Mouse (Mus musculus): ENCODE results near the gene Plcl2. TPM values are rescaled to one million over a fixed set of nuclear protein-coding genes. Genes with fewer than 3 reads are reported as not detected.
"Not testable (repeated sequence)": the region's sequence is repeated elsewhere in the genome, so short reads cannot be mapped to it uniquely, and the experiment has no call there.

Plcl2 gene
- polyA plus RNA-seq, 1 experiment from 2014 or later = 2.5 TPM

DNA sequence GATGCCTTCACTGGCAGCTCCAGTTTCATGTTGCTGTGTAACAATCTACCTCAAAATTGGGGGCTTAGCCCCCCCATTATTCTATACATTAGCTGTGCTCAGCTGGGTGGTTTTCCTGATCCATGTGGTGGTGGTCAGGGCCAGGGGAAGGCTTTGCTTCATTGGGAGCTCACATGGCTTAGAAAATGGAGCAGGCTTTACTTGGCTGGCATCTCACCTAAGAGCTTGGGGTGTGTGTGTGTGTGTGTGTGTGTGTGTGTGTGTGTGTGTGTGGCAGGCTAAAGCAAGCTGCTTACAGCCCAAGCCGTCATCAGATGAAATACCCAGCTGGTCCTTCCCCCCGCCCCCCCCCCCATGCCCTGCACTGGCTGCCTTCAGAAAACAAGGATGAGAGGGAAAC is 169.5 kb downstream of the Plcl2 start:
- Histone ChIP-seq H3K4me2 (no peak overlapping the region), H3K27me3 (replicated peaks) (no peaks in the 10 kb centered on the region), H3K4me3 (no peak overlapping the region), H3K9me3 (no peaks in the 10 kb centered on the region), H3K9ac (no peak overlapping the region), H3K27ac (replicated peaks) (peak overlapping the region; percentile 58), H3K4me1 (peaks cover 39% of the 10 kb centered on the region), H3K36me3 (no peaks in the 10 kb centered on the region)
- no peak for ATAC-seq (ENCODE audit: extremely low read depth, insufficient number of reproducible peaks, low FRiP score, low TSS enrichment)
- WGBS = 62% methylated on average over 2 of the region's 2 CpGs

DNA sequence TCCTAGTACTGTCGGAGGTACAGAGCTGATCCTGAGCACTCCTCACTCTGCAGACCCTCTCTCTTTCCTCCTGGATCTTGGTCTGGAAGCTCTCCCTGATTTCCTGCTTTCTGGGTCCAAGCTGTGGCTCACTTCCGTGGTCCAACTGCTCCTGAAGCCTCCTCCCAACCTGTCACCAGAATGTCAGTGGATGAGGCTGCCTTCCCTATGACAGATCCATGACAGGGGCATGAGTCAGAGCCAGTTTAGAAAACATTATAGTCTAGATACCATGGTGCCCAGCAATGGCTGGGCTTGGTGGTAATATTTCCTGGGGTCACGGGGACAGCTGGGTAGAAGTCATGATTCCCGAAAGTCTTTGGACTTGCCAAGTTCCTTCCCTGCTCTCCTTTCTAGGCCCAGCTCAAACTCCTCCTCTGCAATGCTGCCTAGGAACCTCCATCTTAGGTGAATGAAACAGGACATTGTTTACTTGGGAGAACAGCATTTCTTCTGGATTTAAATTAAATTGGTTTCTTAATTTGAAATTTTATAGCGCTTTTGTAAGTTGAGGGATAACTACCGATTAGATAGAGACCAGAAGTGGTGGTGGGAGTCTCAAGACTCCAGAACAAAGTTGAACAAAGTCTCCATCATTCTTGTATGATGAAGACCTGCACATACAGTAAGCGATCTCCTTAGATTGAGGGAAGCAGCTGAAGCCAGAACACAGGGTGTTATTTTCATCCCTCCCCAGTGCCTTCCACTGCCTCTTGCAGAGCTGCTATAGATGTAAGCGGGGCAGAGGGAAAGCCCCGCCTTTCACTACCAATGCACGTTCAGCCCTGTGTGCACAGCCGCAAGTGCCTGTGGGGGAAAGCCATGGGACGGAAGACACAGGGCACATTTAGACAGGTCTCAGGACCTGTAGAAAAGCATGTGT is 170.7 kb downstream of the Plcl2 start:
- Histone ChIP-seq H3K27ac (replicated peaks) (no peak overlapping the region), H3K4me3 (no peak overlapping the region), H3K4me1 (peaks cover 46% of the 10 kb centered on the region), H3K27me3 (replicated peaks) (no peaks in the 10 kb centered on the region), H3K4me2 (no peak overlapping the region), H3K9me3 (no peaks in the 10 kb centered on the region), H3K36me3 (no peaks in the 10 kb centered on the region), H3K9ac (no peak overlapping the region)
- ATAC-seq (ENCODE audit: extremely low read depth, insufficient number of reproducible peaks, low FRiP score, low TSS enrichment) = no peak
- WGBS = 77% methylated on average over 12 of the region's 12 CpGs

- Histone ChIP-seq H3K9me3 (no peaks in the 10 kb centered on the region), H3K36me3 (0 out of 2 replicates have a peak, but pooled peaks cover 3% of the 10 kb centered on the region), H3K4me1 (peaks cover 47% of the 10 kb centered on the region), H3K27me3 (replicated peaks) (no peaks in the 10 kb centered on the region), H3K4me2 (no peak overlapping the region), H3K4me3 (no peak overlapping the region), H3K9ac (no peak overlapping the region), H3K27ac (replicated peaks) (peak overlapping the region; percentile 56)
- ATAC-seq (ENCODE audit: extremely low read depth, insufficient number of reproducible peaks, low FRiP score, low TSS enrichment) = no peak
- WGBS = 24% methylated on average over 3 of the region's 3 CpGs
Observed at GRCm38 (mm10) chr17:50682696-50683095, 173.5 kb downstream of the Plcl2 start.

DNA sequence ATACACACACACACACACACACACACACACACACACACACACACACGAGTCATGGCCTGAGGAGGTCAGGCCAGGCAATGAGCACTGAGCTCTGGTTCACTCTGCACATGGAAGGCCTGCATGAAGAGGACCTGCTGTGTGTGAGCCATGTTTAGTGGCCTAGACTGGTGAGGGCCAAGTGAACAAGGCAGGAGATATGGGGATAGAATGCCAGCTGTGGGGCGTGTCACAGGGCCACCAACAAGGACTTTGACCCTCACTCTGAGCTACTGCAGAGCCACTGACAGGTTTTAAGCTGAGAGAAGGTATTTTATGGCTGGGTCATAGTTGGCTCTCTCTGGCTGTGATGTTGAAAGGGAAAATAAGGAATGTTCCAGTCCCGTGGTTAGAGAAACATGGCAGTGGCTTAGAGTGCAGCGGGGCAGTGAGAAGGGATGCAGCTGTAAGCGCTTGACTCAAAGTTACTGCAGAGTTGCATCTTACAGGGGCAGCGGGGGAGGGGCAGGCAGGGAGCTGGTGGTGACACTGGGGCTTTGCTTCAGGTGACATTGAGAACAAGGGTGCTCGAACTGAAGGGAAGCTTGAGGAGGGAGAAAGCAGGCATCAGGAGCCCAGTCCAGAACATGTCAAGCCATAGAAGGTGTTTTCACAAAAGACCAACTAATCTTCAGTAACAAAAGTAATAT is 175.9 kb downstream of the Plcl2 start:
- H3K9ac ChIP-seq = no peak overlapping the region
- H3K4me3 ChIP-seq = no peak overlapping the region
- H3K27ac ChIP-seq (replicated peaks) = 0 out of 2 replicates have a peak overlapping the region, but pooled peaks have one; percentile 26
- ATAC-seq (ENCODE audit: extremely low read depth, insufficient number of reproducible peaks, low FRiP score, low TSS enrichment) = no peak
- H3K36me3 ChIP-seq = peaks cover 21% of the 10 kb centered on the region
- no peaks in the 10 kb centered on the region for H3K27me3 ChIP-seq (replicated peaks)
- H3K4me2 ChIP-seq = no peak overlapping the region
- 56% methylated on average over 7 of the region's 7 CpGs for WGBS
- H3K9me3 ChIP-seq = no peaks in the 10 kb centered on the region
- H3K4me1 ChIP-seq = peaks cover 28% of the 10 kb centered on the region

- Histone ChIP-seq H3K4me2 (no peak overlapping the region), H3K36me3 (peaks cover 21% of the 10 kb centered on the region), H3K4me1 (peaks cover 21% of the 10 kb centered on the region), H3K9me3 (no peaks in the 10 kb centered on the region), H3K4me3 (no peak overlapping the region), H3K27ac (replicated peaks) (no peak overlapping the region), H3K27me3 (replicated peaks) (no peaks in the 10 kb centered on the region), H3K9ac (no peak overlapping the region)
- WGBS = 71% methylated on average over 10 of the region's 10 CpGs
- ATAC-seq (ENCODE audit: extremely low read depth, insufficient number of reproducible peaks, low FRiP score, low TSS enrichment) = no peak
Observed at GRCm38 (mm10) chr17:50687670-50688069, 178.5 kb downstream of the Plcl2 start.

DNA sequence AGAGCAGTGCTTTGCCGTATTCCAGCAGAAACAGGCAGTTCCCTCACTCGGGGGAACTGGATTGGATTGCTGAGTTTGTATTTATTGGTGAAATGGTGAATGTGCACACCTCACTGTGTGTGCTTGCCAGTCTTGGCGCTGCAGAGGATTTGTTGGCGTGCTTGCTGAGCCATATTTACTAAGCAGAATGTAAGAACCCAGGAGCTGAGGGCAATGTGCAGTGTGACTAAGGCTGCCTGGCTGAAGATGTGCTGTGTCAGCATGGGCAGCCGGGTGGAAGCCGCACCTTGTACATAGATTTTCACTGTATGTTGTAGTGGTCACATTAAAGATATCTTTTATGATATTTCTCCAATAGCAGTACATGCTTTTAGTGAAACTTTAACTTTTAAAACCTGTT is 178.9 kb downstream of the Plcl2 start:
- H3K9me3 ChIP-seq = no peaks in the 10 kb centered on the region
- H3K27ac ChIP-seq (replicated peaks) = no peak overlapping the region
- WGBS = 88% methylated on average over 6 of the region's 6 CpGs
- no peaks in the 10 kb centered on the region for H3K27me3 ChIP-seq (replicated peaks)
- H3K36me3 ChIP-seq = peaks cover 21% of the 10 kb centered on the region
- H3K4me1 ChIP-seq = peaks cover 16% of the 10 kb centered on the region
- H3K4me2 ChIP-seq = no peak overlapping the region
- no peak overlapping the region for H3K9ac ChIP-seq
- ATAC-seq (ENCODE audit: extremely low read depth, insufficient number of reproducible peaks, low FRiP score, low TSS enrichment) = no peak
- no peak overlapping the region for H3K4me3 ChIP-seq

DNA sequence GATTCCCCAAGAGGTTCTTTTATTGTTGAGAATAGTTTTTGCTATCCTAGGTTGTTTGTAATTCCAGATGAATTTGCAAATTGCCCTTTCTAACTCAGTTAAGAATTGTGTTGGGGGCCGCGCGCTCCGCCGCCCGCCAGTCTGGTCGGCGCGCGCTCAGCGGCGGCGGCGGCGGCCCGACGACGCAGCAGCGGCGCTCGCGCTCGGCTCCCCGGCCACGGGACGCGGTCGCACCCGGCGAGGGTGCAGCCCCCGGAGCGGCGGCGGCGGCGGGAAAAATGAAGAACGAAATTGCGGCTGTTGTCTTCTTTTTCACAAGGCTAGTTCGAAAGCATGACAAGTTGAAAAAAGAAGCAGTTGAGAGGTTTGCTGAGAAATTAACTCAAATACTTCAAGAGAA is 189.2 kb downstream of the Plcl2 start:
- not testable (repeated sequence) for H3K27ac ChIP-seq (replicated peaks); H3K4me1 ChIP-seq; H3K27me3 ChIP-seq (replicated peaks); H3K9ac ChIP-seq; H3K9me3 ChIP-seq; H3K36me3 ChIP-seq; ATAC-seq (ENCODE audit: extremely low read depth, insufficient number of reproducible peaks, low FRiP score, low TSS enrichment)
- 5% methylated on average over 39 of the region's 39 CpGs for WGBS
- Histone ChIP-seq H3K4me3 (peak overlapping the region; percentile 39), H3K4me2 (peak overlapping the region; percentile 63)

DNA sequence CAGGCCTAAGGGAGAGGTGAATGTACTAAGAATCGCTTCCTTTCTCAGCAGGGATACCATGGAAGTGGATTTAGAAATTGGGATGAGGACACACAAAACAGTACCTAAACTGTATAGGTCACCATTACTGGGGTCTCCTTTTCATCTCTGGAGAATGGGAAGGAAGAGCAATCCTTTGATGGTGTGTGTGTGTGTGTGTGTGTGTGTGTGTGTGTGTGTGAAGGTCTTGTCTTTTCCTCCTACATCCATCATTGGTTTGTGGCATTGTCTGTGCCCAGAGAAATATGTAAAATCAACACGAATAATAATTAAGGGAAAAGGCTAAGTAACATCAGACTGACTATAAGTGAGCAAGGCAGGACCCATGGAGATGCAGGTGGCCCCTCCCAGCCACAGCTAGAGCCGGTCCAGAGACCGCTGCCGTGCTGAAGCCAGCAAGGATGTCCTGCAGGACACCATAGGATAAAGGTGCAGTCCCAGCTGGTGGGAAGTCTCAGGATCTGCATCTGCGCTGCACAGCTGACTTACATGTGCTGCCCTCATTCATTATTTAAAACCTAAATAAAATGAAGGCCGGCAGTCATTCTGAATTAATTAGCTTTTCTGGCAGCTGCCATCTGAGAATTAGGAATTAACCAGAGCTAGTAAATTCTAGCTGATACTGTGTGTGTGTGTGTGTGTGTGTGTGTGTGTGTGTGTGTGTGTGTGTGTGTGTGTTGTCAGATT is 201.5 kb downstream of the Plcl2 start:
- no peaks in the 10 kb centered on the region for H3K36me3 ChIP-seq
- 79% methylated on average over 7 of the region's 7 CpGs for WGBS
- H3K27me3 ChIP-seq (replicated peaks) = no peaks in the 10 kb centered on the region
- no peak for ATAC-seq (ENCODE audit: extremely low read depth, insufficient number of reproducible peaks, low FRiP score, low TSS enrichment)
- no peaks in the 10 kb centered on the region for H3K4me1 ChIP-seq
- H3K9me3 ChIP-seq = peaks cover 6% of the 10 kb centered on the region; the same call in 1 of the 2 replicates
- no peak overlapping the region for H3K27ac ChIP-seq (replicated peaks)
- no peak overlapping the region for H3K4me3 ChIP-seq
- no peak overlapping the region for H3K4me2 ChIP-seq
- H3K9ac ChIP-seq = no peak overlapping the region

- Histone ChIP-seq H3K4me1 (no peaks in the 10 kb centered on the region), H3K4me2 (no peak overlapping the region), H3K9ac (no peak overlapping the region), H3K36me3 (no peaks in the 10 kb centered on the region), H3K4me3 (no peak overlapping the region), H3K27me3 (replicated peaks) (no peaks in the 10 kb centered on the region), H3K27ac (replicated peaks) (no peak overlapping the region), H3K9me3 (0 out of 2 replicates have a peak, but pooled peaks cover 6% of the 10 kb centered on the region)
- 75% methylated on average over 5 of the region's 5 CpGs for WGBS
- no peak for ATAC-seq (ENCODE audit: extremely low read depth, insufficient number of reproducible peaks, low FRiP score, low TSS enrichment)
Observed at GRCm38 (mm10) chr17:50717586-50717985, 208.4 kb downstream of the Plcl2 start.

GRCm38 (mm10) chr17:50724376-50724775 is 215.2 kb downstream of the Plcl2 start:
- no peaks in the 10 kb centered on the region for H3K27me3 ChIP-seq (replicated peaks)
- 81% methylated on average over 2 of the region's 2 CpGs for WGBS
- H3K4me1 ChIP-seq = peaks cover 20% of the 10 kb centered on the region
- H3K4me2 ChIP-seq = no peak overlapping the region
- H3K9ac ChIP-seq = no peak overlapping the region
- H3K9me3 ChIP-seq = no peaks in the 10 kb centered on the region
- no peak overlapping the region for H3K4me3 ChIP-seq
- no peak for ATAC-seq (ENCODE audit: extremely low read depth, insufficient number of reproducible peaks, low FRiP score, low TSS enrichment)
- H3K27ac ChIP-seq (replicated peaks) = 0 out of 2 replicates have a peak overlapping the region, but pooled peaks have one; percentile 1
- H3K36me3 ChIP-seq = no peaks in the 10 kb centered on the region

DNA sequence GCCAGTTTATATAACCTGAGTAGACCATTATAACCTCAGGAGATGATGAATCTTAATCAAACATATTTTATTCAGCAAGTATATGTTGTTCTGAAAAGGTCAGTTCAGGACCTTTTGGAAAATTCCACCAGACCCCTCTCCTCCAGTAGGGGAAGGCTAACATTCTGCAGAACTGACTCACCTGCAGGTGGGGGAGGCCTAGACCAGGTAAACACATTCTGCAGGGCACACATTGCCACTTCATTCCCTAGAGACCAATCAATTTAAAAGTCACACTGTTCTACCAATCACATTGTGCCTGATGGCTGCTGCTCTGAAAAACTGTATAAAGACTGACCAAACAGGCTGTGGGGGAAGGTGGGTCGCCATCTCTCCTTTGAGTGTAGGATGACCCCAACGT is 217.1 kb downstream of the Plcl2 start:
- H3K4me1 ChIP-seq = peaks cover 31% of the 10 kb centered on the region
- no peak for ATAC-seq (ENCODE audit: extremely low read depth, insufficient number of reproducible peaks, low FRiP score, low TSS enrichment)

More for the DNA sequence above, 217.1 kb downstream of the Plcl2 start:
- no peaks in the 10 kb centered on the region for H3K9me3 ChIP-seq
- no peaks in the 10 kb centered on the region for H3K27me3 ChIP-seq (replicated peaks)
- no peak overlapping the region for H3K4me3 ChIP-seq
- 78% methylated on average over 2 of the region's 2 CpGs for WGBS
- no peak overlapping the region for H3K9ac ChIP-seq
- no peak overlapping the region for H3K4me2 ChIP-seq
- no peaks in the 10 kb centered on the region for H3K36me3 ChIP-seq
- H3K27ac ChIP-seq (replicated peaks) = no peak overlapping the region
